Mouse (Mus musculus): Measurements from ENCODE around the gene Zfp365. TPM values are rescaled to one million over a fixed set of nuclear protein-coding genes. Genes with fewer than 3 reads are reported as not detected.

The Zfp365 gene
- polyA plus RNA-seq, 1 experiment from 2014 or later, result 2.0 TPM

DNA sequence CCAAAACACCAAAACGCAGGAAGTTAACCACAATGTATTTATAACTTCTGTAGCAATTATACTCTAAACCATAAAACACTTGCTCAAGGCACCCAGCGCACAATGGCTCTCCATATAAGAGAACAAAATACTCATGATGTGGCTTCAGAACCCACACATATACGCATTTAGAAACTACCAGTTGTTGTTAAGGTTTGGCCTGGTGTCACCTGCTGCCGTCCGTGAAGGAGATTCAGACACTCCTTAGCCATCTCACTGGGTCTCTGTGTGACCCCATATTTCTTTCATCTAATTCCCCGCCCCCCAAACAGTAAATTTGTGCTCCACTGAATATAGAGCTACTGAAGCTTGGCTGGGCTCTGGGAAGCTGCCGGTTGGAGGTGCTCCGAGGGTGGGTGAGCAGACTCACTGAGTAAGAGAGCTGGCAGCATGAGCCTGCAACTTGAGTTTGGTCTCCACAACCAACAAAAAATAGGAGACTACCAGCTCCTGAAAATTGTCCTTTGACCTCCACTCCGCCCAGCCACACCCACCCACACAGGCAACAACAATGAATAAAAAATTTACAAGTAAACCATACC is 14.0 kb downstream of the Zfp365 start:
- H3K36me3 ChIP-seq, result no peaks in the 10 kb centered on the region
- no peak for DNase-seq (ENCODE audit: low spot score)
- H3K27me3 ChIP-seq (ENCODE audit: insufficient read depth, poor library complexity, severe bottlenecking), result peaks cover 19% of the 10 kb centered on the region
- 90% methylated on average over 9 of the region's 9 CpGs for WGBS
- H3K4me3 ChIP-seq, result no peak overlapping the region
- H3K9me3 ChIP-seq, result no peaks in the 10 kb centered on the region
- H3K27ac ChIP-seq, result no peak overlapping the region
- no peaks in the 10 kb centered on the region for H3K4me1 ChIP-seq (replicated peaks)

DNA sequence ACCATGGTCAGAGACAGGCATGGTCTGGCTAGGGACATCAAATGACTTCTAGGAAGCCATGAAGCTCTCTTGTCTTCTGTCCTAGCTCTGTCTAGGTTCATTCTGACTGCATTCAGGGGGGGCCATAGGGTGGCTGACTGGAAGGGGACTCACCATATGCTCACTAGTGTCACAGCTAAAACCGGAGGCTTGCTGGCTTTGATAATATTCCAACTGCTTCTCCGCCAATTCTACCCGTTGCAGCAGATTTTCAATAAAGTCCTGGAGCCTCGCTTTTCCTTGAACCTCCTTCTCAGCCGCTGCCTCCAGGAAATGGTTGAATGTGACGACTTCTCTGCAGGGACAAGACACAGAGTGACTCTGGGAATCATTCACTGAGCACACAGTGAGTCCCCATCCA is 15.2 kb downstream of the Zfp365 start:
- H3K27ac ChIP-seq, result no peak overlapping the region
- H3K4me3 ChIP-seq, result no peak overlapping the region
- no peaks in the 10 kb centered on the region for H3K4me1 ChIP-seq (replicated peaks)
- peaks cover 12% of the 10 kb centered on the region; the same call in 1 of the 2 replicates for H3K27me3 ChIP-seq (ENCODE audit: insufficient read depth, poor library complexity, severe bottlenecking)
- no peaks in the 10 kb centered on the region for H3K9me3 ChIP-seq
- no peak for DNase-seq (ENCODE audit: low spot score)
- WGBS, result 92% methylated on average over 6 of the region's 6 CpGs
- H3K36me3 ChIP-seq, result no peaks in the 10 kb centered on the region

DNA sequence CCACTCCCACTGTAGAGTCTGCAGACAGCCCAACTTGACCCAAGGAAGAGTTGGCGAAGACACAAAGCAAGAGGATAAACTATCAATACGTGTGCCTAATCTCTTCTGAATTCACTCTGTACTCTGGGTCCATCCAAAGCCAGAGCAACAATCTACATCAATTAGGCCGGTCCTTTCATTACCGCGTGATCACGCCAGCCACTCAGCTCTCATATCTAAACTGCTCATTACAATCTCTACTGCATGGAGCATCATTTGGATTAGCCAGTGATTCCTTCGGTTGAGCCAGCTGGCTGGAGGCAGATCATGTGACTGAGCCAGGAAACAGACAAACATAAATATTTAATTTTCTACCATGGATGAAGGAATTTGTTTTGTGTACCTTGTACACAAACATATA is 17.8 kb downstream of the Zfp365 start:
- WGBS, result 95% methylated on average over 7 of the region's 7 CpGs
- DNase-seq (ENCODE audit: low spot score), result no peak
- Histone ChIP-seq H3K4me1 (replicated peaks) (no peaks in the 10 kb centered on the region), H3K9me3 (no peaks in the 10 kb centered on the region), H3K4me3 (no peak overlapping the region), H3K27ac (no peak overlapping the region), H3K27me3 (ENCODE audit: insufficient read depth, poor library complexity, severe bottlenecking) (peaks cover 12% of the 10 kb centered on the region; the same call in 1 of the 2 replicates), H3K36me3 (no peaks in the 10 kb centered on the region)

- H3K4me1 ChIP-seq (replicated peaks), result no peaks in the 10 kb centered on the region
- H3K27me3 ChIP-seq (ENCODE audit: insufficient read depth, poor library complexity, severe bottlenecking), result peaks cover 12% of the 10 kb centered on the region; the same call in 1 of the 2 replicates
- no peaks in the 10 kb centered on the region for H3K36me3 ChIP-seq
- H3K27ac ChIP-seq, result no peak overlapping the region
- no peak overlapping the region for H3K4me3 ChIP-seq
- WGBS, result 77% methylated on average over 8 of the region's 8 CpGs
- H3K9me3 ChIP-seq, result no peaks in the 10 kb centered on the region
- DNase-seq (ENCODE audit: low spot score), result no peak
Observed at GRCm38 (mm10) chr10:67894059-67894458, 18.4 kb downstream of the Zfp365 start.

- Histone ChIP-seq H3K4me3 (no peak overlapping the region), H3K9me3 (no peaks in the 10 kb centered on the region), H3K36me3 (no peaks in the 10 kb centered on the region), H3K27me3 (ENCODE audit: insufficient read depth, poor library complexity, severe bottlenecking) (peaks cover 12% of the 10 kb centered on the region; the same call in 1 of the 2 replicates), H3K4me1 (replicated peaks) (no peaks in the 10 kb centered on the region), H3K27ac (no peak overlapping the region)
- 88% methylated on average over 10 of the region's 10 CpGs for WGBS
- DNase-seq (ENCODE audit: low spot score), result no peak
Observed at GRCm38 (mm10) chr10:67893226-67893625, 19.2 kb downstream of the Zfp365 start.

DNA sequence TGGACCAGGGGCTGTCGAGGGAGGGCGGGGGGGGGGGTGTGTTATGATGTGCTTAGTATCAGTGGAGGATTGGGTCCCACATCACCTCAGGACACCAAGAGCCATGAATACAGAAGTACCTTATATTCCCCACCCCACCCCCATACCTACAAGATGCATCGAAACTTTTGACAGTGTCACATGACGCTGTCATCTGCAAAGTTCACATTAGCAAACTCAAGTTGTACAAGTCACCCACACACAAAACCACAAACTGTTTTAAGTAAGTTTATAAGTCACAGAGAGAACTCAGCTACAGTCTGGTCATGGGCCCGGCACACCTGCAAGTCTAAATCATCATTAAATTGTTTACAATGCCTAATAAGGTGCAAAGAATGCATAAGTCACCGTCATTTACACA is 21.3 kb downstream of the Zfp365 start:
- H3K4me3 ChIP-seq, result no peak overlapping the region
- H3K27me3 ChIP-seq (ENCODE audit: insufficient read depth, poor library complexity, severe bottlenecking), result no peaks in the 10 kb centered on the region
- WGBS, result 91% methylated on average over 6 of the region's 6 CpGs
- H3K36me3 ChIP-seq, result no peaks in the 10 kb centered on the region
- no peak for DNase-seq (ENCODE audit: low spot score)
- H3K4me1 ChIP-seq (replicated peaks), result no peaks in the 10 kb centered on the region
- H3K9me3 ChIP-seq, result no peaks in the 10 kb centered on the region
- no peak overlapping the region for H3K27ac ChIP-seq

- Histone ChIP-seq H3K27ac (no peak overlapping the region), H3K4me3 (no peak overlapping the region), H3K27me3 (ENCODE audit: insufficient read depth, poor library complexity, severe bottlenecking) (no peaks in the 10 kb centered on the region), H3K9me3 (no peaks in the 10 kb centered on the region), H3K4me1 (replicated peaks) (no peaks in the 10 kb centered on the region), H3K36me3 (no peaks in the 10 kb centered on the region)
- no peak for DNase-seq (ENCODE audit: low spot score)
- 95% methylated on average over 10 of the region's 10 CpGs for WGBS
Observed at GRCm38 (mm10) chr10:67887971-67888370, 24.5 kb downstream of the Zfp365 start.

GRCm38 (mm10) chr10:67880692-67881091 is 31.8 kb downstream of the Zfp365 start:
- no peaks in the 10 kb centered on the region for H3K36me3 ChIP-seq
- no peaks in the 10 kb centered on the region for H3K4me1 ChIP-seq (replicated peaks)
- H3K9me3 ChIP-seq, result no peaks in the 10 kb centered on the region
- DNase-seq (ENCODE audit: low spot score), result no peak
- no peak overlapping the region for H3K4me3 ChIP-seq
- 92% methylated on average over 4 of the region's 4 CpGs for WGBS
- H3K27me3 ChIP-seq (ENCODE audit: insufficient read depth, poor library complexity, severe bottlenecking), result no peaks in the 10 kb centered on the region
- no peak overlapping the region for H3K27ac ChIP-seq

DNA sequence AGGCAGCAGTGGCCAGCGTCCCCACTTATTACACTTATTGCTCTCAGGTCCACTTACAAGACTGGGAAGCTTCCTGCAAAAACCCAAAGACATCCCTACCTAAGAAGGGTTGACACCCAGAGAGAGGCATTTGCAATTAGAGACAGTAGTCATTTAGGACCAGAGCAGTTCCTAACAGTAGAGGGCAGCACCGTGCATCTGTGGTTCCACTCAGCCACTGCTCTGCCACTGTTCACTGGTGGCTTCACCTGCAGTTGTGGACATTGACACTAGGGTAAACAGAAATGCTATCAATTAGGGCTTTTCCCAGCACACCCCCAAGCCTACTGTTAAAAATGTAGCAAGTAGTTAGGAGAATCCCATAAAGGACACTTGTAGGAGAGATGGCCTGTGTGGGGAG is 40.7 kb downstream of the Zfp365 start:
- Histone ChIP-seq H3K4me1 (replicated peaks) (no peaks in the 10 kb centered on the region), H3K9me3 (no peaks in the 10 kb centered on the region), H3K4me3 (no peak overlapping the region), H3K27me3 (ENCODE audit: insufficient read depth, poor library complexity, severe bottlenecking) (no peaks in the 10 kb centered on the region), H3K36me3 (no peaks in the 10 kb centered on the region), H3K27ac (no peak overlapping the region)
- DNase-seq (ENCODE audit: low spot score), result peak; percentile 54
- WGBS, result 18% methylated on average over 2 of the region's 2 CpGs

GRCm38 (mm10) chr10:67868234-67868633 is 44.2 kb downstream of the Zfp365 start:
- WGBS, result 91% methylated on average over 3 of the region's 3 CpGs

DNA sequence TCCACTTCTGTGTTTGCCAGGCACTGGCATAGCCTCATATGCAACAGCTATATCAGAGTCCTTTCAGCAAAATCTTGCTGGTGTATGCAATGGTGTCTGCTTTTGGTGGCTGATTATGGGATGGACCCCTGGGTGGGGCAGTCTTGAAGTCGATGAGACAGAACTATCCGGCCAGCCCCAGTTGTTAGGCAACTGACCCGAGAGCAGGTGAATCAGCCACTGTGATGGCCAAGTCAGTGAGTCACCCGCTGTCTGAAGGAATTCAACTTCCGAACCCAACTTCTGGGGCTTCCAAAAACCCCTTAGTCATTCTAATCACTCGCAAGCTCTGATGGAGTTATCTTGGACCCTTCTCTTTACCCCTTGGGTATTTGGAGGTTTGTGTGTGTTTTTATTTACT is 46.6 kb downstream of the Zfp365 start:
- Histone ChIP-seq H3K27me3 (ENCODE audit: insufficient read depth, poor library complexity, severe bottlenecking) (no peaks in the 10 kb centered on the region), H3K27ac (no peak overlapping the region), H3K4me1 (replicated peaks) (no peaks in the 10 kb centered on the region), H3K9me3 (no peaks in the 10 kb centered on the region), H3K4me3 (no peak overlapping the region), H3K36me3 (no peaks in the 10 kb centered on the region)
- WGBS, result 93% methylated on average over 6 of the region's 6 CpGs
- no peak for DNase-seq (ENCODE audit: low spot score)

More at GRCm38 (mm10) chr10:67868234-67868633, 44.2 kb downstream of the Zfp365 start:
- Histone ChIP-seq H3K4me1 (replicated peaks) (no peaks in the 10 kb centered on the region), H3K9me3 (no peaks in the 10 kb centered on the region), H3K4me3 (no peak overlapping the region), H3K36me3 (no peaks in the 10 kb centered on the region), H3K27ac (no peak overlapping the region), H3K27me3 (ENCODE audit: insufficient read depth, poor library complexity, severe bottlenecking) (no peaks in the 10 kb centered on the region)
- no peak for DNase-seq (ENCODE audit: low spot score)

DNA sequence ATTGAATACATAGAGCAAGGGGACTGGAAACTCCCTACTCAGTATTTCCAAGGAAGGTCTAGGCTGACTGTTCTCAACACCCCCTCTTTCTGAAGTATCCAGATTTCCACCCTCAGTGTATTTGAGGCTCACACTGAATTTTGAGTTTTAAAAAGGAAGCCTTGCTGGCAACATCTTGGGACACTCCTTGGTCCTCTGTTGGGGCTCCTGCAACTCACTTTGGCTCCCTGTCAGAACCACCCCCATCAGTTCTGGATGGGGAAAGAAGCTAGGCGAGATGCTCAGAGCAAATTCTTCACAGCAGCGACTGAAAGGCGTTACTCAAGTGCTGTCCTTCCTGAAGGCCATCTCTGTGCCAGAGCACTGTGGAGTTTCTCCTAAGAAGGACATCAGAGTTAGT is 47.4 kb downstream of the Zfp365 start:
- DNase-seq (ENCODE audit: low spot score), result no peak
- no peak overlapping the region for H3K27ac ChIP-seq
- WGBS, result 80% methylated on average over 3 of the region's 3 CpGs
- no peak overlapping the region for H3K4me3 ChIP-seq
- H3K36me3 ChIP-seq, result no peaks in the 10 kb centered on the region
- H3K27me3 ChIP-seq (ENCODE audit: insufficient read depth, poor library complexity, severe bottlenecking), result no peaks in the 10 kb centered on the region
- H3K9me3 ChIP-seq, result no peaks in the 10 kb centered on the region
- no peaks in the 10 kb centered on the region for H3K4me1 ChIP-seq (replicated peaks)

DNA sequence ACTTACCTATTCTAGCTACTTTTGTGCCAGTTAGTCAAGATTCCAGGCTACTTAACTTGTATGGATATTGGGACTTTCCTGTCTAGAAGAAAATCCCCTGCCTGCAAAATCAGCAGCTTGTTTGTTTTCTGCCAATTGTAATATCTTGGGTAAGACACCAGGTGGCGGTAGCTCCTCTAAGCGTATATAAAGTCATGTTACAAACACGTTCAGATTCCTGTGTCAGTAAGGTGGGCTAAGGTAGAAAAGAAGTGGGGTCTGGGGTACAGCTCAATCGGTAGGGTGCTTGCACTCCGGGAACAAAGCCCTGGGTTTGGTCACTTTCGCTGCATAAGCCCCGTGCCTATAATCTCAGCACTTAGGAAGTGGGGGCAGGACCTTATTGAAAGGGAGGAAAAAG is 50.1 kb downstream of the Zfp365 start:
- WGBS, result 15% methylated on average over 7 of the region's 7 CpGs
- Histone ChIP-seq H3K9me3 (no peaks in the 10 kb centered on the region), H3K4me1 (replicated peaks) (no peaks in the 10 kb centered on the region), H3K4me3 (no peak overlapping the region), H3K36me3 (no peaks in the 10 kb centered on the region), H3K27me3 (ENCODE audit: insufficient read depth, poor library complexity, severe bottlenecking) (no peaks in the 10 kb centered on the region), H3K27ac (no peak overlapping the region)
- DNase-seq (ENCODE audit: low spot score), result peak; percentile 15

DNA sequence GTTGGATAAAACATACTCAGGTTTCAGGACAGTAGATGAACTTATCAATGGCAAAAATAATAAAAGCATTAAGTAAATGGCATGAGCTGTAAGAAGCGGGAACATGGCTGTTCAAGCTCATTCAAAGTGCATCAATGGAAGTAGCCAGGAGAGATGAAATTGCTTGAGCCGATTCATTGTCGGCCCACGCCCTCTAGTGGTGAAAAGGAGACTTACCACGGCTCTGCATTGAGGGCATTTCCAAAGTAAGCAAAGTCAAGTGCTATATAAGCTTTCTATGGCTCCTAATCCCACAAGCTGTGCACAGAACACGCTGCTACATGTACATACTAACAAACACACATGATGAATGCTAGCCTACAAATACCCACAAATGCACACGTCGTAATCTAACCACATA is 53.6 kb downstream of the Zfp365 start:
- DNase-seq (ENCODE audit: low spot score), result peak; percentile 79
- H3K4me3 ChIP-seq, result no peak overlapping the region
- H3K27ac ChIP-seq, result no peak overlapping the region
- no peaks in the 10 kb centered on the region for H3K36me3 ChIP-seq
- no peaks in the 10 kb centered on the region for H3K27me3 ChIP-seq (ENCODE audit: insufficient read depth, poor library complexity, severe bottlenecking)
- WGBS, result 22% methylated on average over 8 of the region's 8 CpGs
- H3K4me1 ChIP-seq (replicated peaks), result no peaks in the 10 kb centered on the region
- no peaks in the 10 kb centered on the region for H3K9me3 ChIP-seq

All from hindbrain, embryonic 10.5 days (tissue).